Mouse (Mus musculus) neural tube, embryonic 13.5 days (tissue): Measurements from ENCODE around the gene Acadvl. TPM values are rescaled to one million over a fixed set of nuclear protein-coding genes. Genes with fewer than 3 reads are reported as not detected.

Experiments
- ATAC-seq: fragments of 200-750 bp; cut with Nextera tagmentation; 2 replicates; pipeline ENCODE4 v1.8.0; 2017; ENCODE audit warnings: low read depth, mild to moderate bottlenecking, moderate TSS enrichment, moderate library complexity
- H3K27ac ChIP-seq: fragments of 300-500 bp; sonication (generic); replicated peaks from 2 replicates; pipeline ENCODE4 v1.5.1; 2015; ENCODE audit warnings: moderate library complexity, mild to moderate bottlenecking, inconsistent platforms
- H3K27me3 ChIP-seq: fragments of 300-500 bp; sonication (generic); 2 replicates; pipeline ENCODE4 v1.6.1; 2015; ENCODE audit warnings: mild to moderate bottlenecking, inconsistent platforms
- H3K36me3 ChIP-seq: fragments of 300-500 bp; sonication (generic); 2 replicates; pipeline ENCODE4 v1.6.1; 2015; ENCODE audit warnings: mild to moderate bottlenecking, inconsistent platforms
- H3K4me1 ChIP-seq: fragments of 300-500 bp; sonication (generic); replicated peaks from 2 replicates; pipeline ENCODE4 v1.6.1; 2015; ENCODE audit warnings: inconsistent platforms
- H3K4me2 ChIP-seq: fragments of 300-500 bp; sonication (generic); 2 replicates; pipeline ENCODE4 v1.6.1; 2015; ENCODE audit warnings: inconsistent platforms, mild to moderate bottlenecking, moderate library complexity
- H3K4me3 ChIP-seq: fragments of 300-500 bp; sonication (generic); 2 replicates; pipeline ENCODE4 v1.5.1; 2015; ENCODE audit warnings: mild to moderate bottlenecking, inconsistent platforms
- H3K9ac ChIP-seq: fragments of 300-500 bp; sonication (generic); 2 replicates; pipeline ENCODE4 v1.6.1; 2015; ENCODE audit warnings: moderate library complexity, mild to moderate bottlenecking, inconsistent platforms
- H3K9me3 ChIP-seq: fragments of 300-500 bp; sonication (generic); 2 replicates; pipeline ENCODE4 v1.6.1; 2016; ENCODE audit warnings: inconsistent platforms
- WGBS: fragments of 180-500 bp; shearing (Covaris S2); methylation state at CpG from one replicate; pipeline ENCODE4 v1.1.7; 2015; 5-methylcytosine and 5-hydroxymethylcytosine counted together
- polyA plus RNA-seq: library from polyadenylated mRNA; unstranded; fragments of >200 nt; fragmentation: Nextera tagmentation; extraction: Ambion mirVana; gene quantifications from 2 replicates; pipeline ENCODE4 v1.2.1, GENCODE M21; 2015

Acadvl gene
- polyA plus RNA-seq, 1 experiment from 2014 or later, result 60.9 TPM

GRCm38 (mm10) chr11:69998567-69999491 lies 16.4 kb downstream of the Acadvl start:
- Histone ChIP-seq H3K36me3 (peaks cover 37% of the 10 kb centered on the region), H3K9ac (no peak overlapping the region), H3K9me3 (no peaks in the 10 kb centered on the region), H3K27ac (0 out of 2 replicates have a peak overlapping the region, but pooled peaks have one; percentile 61), H3K4me3 (peak overlapping the region; percentile 92), H3K4me1 (peaks cover 63% of the 10 kb centered on the region), H3K4me2 (peak overlapping the region; percentile 65; the same call in 1 of the 2 replicates), H3K27me3 (no peaks in the 10 kb centered on the region)
- 92% methylated on average over 27 of the region's 27 CpGs for WGBS
- ATAC-seq, result no peak

- Histone ChIP-seq H3K27me3 (no peaks in the 10 kb centered on the region), H3K36me3 (peaks cover 43% of the 10 kb centered on the region), H3K9ac (peak overlapping the region; percentile 96), H3K4me1 (peaks cover 61% of the 10 kb centered on the region), H3K4me2 (peak overlapping the region; percentile 65), H3K9me3 (no peaks in the 10 kb centered on the region), H3K27ac (peak overlapping the region; percentile 93), H3K4me3 (peak overlapping the region; percentile 92)
- peak; percentile 3; the same call in 1 of the 2 replicates for ATAC-seq
- under 1% methylated on average over 36 of the region's 44 CpGs for WGBS
These were observed 18.1 kb downstream of the Acadvl start for GRCm38 (mm10) chr11:69997070-69997509.

- Histone ChIP-seq H3K4me3 (peak overlapping the region; percentile 92), H3K9ac (peak overlapping the region; percentile 96), H3K27ac (peak overlapping the region; percentile 93), H3K27me3 (no peaks in the 10 kb centered on the region), H3K9me3 (no peaks in the 10 kb centered on the region), H3K4me2 (peak overlapping the region; percentile 65), H3K36me3 (peaks cover 40% of the 10 kb centered on the region), H3K4me1 (peaks cover 54% of the 10 kb centered on the region)
- ATAC-seq, result peak; percentile 1
- WGBS, result 1% methylated on average over 59 of the region's 66 CpGs
These were observed 18.8 kb downstream of the Acadvl start for GRCm38 (mm10) chr11:69996161-69997061.

- H3K27ac ChIP-seq, result peak within 1 kb of the TSS; percentile 93
- H3K9me3 ChIP-seq, result no peaks in the 10 kb centered on the region
- H3K4me2 ChIP-seq, result peak within 1 kb of the TSS; percentile 65
- peaks cover 40% of the 10 kb centered on the region for H3K36me3 ChIP-seq
- peak; percentile 80 for ATAC-seq
- H3K27me3 ChIP-seq, result no peaks in the 10 kb centered on the region
- peak within 1 kb of the TSS; percentile 96 for H3K9ac ChIP-seq
- H3K4me1 ChIP-seq, result peaks cover 52% of the 10 kb centered on the region
- peak within 1 kb of the TSS; percentile 92 for H3K4me3 ChIP-seq
- under 1% methylated on average over 36 of the region's 36 CpGs for WGBS
These were observed 19.7 kb downstream of the Acadvl start, which contains the start of gene Phf23 for GRCm38 (mm10) chr11:69995391-69995960. Gene Phf23 (plus strand): TSS chr11:69995777.

- 88% methylated on average over 11 of the region's 11 CpGs for WGBS
These were observed 20.7 kb downstream of the Acadvl start for GRCm38 (mm10) chr11:69994401-69995090.

GRCm38 (mm10) chr11:69992932-69993331 lies 22.3 kb downstream of the Acadvl start:
- H3K9ac ChIP-seq, result peak overlapping the region; percentile 93
- no peak for ATAC-seq
- peak overlapping the region; percentile 75 for H3K4me3 ChIP-seq
- H3K4me1 ChIP-seq, result peaks cover 36% of the 10 kb centered on the region
- H3K27ac ChIP-seq, result no peak overlapping the region
- no peaks in the 10 kb centered on the region for H3K27me3 ChIP-seq
- H3K4me2 ChIP-seq, result peak overlapping the region; percentile 76
- H3K36me3 ChIP-seq, result peaks cover 42% of the 10 kb centered on the region
- 93% methylated on average over 3 of the region's 3 CpGs for WGBS
- H3K9me3 ChIP-seq, result no peaks in the 10 kb centered on the region

More at GRCm38 (mm10) chr11:69994401-69995090, 20.7 kb downstream of the Acadvl start:
- ATAC-seq, result no peak
- no peaks in the 10 kb centered on the region for H3K9me3 ChIP-seq
- H3K4me1 ChIP-seq, result peaks cover 49% of the 10 kb centered on the region
- H3K4me2 ChIP-seq, result peak overlapping the region; percentile 65
- H3K27ac ChIP-seq, result no peak overlapping the region
- no peaks in the 10 kb centered on the region for H3K27me3 ChIP-seq
- no peak overlapping the region for H3K9ac ChIP-seq
- 0 out of 2 replicates have a peak overlapping the region, but pooled peaks have one; percentile 92 for H3K4me3 ChIP-seq
- H3K36me3 ChIP-seq, result peaks cover 42% of the 10 kb centered on the region

- 86% methylated on average over 10 of the region's 10 CpGs for WGBS
- Histone ChIP-seq H3K36me3 (peaks cover 44% of the 10 kb centered on the region), H3K4me3 (peak overlapping the region; percentile 75), H3K4me1 (peaks cover 30% of the 10 kb centered on the region), H3K4me2 (peak overlapping the region; percentile 76), H3K9me3 (no peaks in the 10 kb centered on the region), H3K27ac (no peak overlapping the region), H3K9ac (peak overlapping the region; percentile 93), H3K27me3 (no peaks in the 10 kb centered on the region)
- ATAC-seq, result no peak
These were observed 22.8 kb downstream of the Acadvl start for GRCm38 (mm10) chr11:69992396-69992795.

GRCm38 (mm10) chr11:69991711-69992110 lies 23.5 kb downstream of the Acadvl start:
- H3K4me2 ChIP-seq, result peak overlapping the region; percentile 76
- peak overlapping the region; percentile 75 for H3K4me3 ChIP-seq
- WGBS, result under 1% methylated on average over 15 of the region's 15 CpGs
- 0 out of 2 replicates have a peak, but pooled peaks have one; percentile 8 for ATAC-seq
- no peaks in the 10 kb centered on the region for H3K9me3 ChIP-seq
- H3K4me1 ChIP-seq, result peaks cover 29% of the 10 kb centered on the region
- peaks cover 51% of the 10 kb centered on the region for H3K36me3 ChIP-seq
- H3K9ac ChIP-seq, result peak overlapping the region; percentile 93
- H3K27ac ChIP-seq, result peak overlapping the region; percentile 95
- H3K27me3 ChIP-seq, result no peaks in the 10 kb centered on the region

GRCm38 (mm10) chr11:69990850-69991691 lies 24.1 kb downstream of the Acadvl start, which contains the start of gene Gabarap:
Gene Gabarap (plus strand): TSS chr11:69991143.
- H3K27ac ChIP-seq, result peak within 1 kb of the TSS; percentile 95
- H3K4me1 ChIP-seq, result peaks cover 29% of the 10 kb centered on the region
- H3K9ac ChIP-seq, result peak within 1 kb of the TSS; percentile 93
- under 1% methylated on average over 40 of the region's 40 CpGs for WGBS
- H3K9me3 ChIP-seq, result no peaks in the 10 kb centered on the region
- peak within 1 kb of the TSS; percentile 76 for H3K4me2 ChIP-seq
- peaks cover 57% of the 10 kb centered on the region for H3K36me3 ChIP-seq
- H3K27me3 ChIP-seq, result no peaks in the 10 kb centered on the region
- peak; percentile 75 for ATAC-seq
- H3K4me3 ChIP-seq, result peak within 1 kb of the TSS; percentile 75

GRCm38 (mm10) chr11:69989949-69990348 lies 25.3 kb downstream of the Acadvl start:
- WGBS, result 87% methylated on average over 8 of the region's 8 CpGs
- Histone ChIP-seq H3K27ac (peak overlapping the region; percentile 95; the same call in 1 of the 2 replicates), H3K27me3 (no peaks in the 10 kb centered on the region), H3K4me2 (no peak overlapping the region), H3K36me3 (peaks cover 67% of the 10 kb centered on the region), H3K4me1 (peaks cover 29% of the 10 kb centered on the region), H3K9me3 (no peaks in the 10 kb centered on the region), H3K4me3 (no peak overlapping the region), H3K9ac (no peak overlapping the region)
- no peak for ATAC-seq
